19 mouse cellular contexts compared by ENCODE assay signal in genomic region chr9:64399121-64399520, GRCm38 (mm10). TPM values are rescaled to one million over a fixed set of nuclear protein-coding genes. Genes with fewer than 3 reads are reported as not detected.
DNase-seq lines count a peak whose midpoint lies in the region; ATAC-seq lines count a peak whose summit lies in the region.
"Had no signal": no experiment of that assay in that cellular context is flagged by ENCODE, and none has a peak within 500 bp of the region (broad histone marks: within the 10 kb centered on the region; RNA-seq: fewer than 3 reads in every experiment).

No protein-coding gene starts in this region.

- H3K4me1 ChIP-seq in hindbrain, embryonic 15.5 days (replicated peaks) = peaks cover 30% of the 10 kb centered on the region
- H3K4me1 ChIP-seq in hindbrain, embryonic 12.5 days = peaks cover 24% of the 10 kb centered on the region
- H3K4me1 ChIP-seq: embryonic facial prominence, embryonic 12.5 days had no signal

- DNase-seq in cerebellum, adult 9-11 months = peak; percentile 41
- DNase-seq in cerebellum, postnatal 36 days = no peak
- DNase-seq in right cerebral cortex, adult 18-20 months = peak; percentile 20
- DNase-seq in right cerebral cortex, postnatal 25 days = no peak
- DNase-seq in spleen, postnatal 36 days (ENCODE audit: low spot score in 2 of 2) = no peak
- DNase-seq: adrenal gland, postnatal 14 days; cerebellum, adult 9-10 months; gastrocnemius, postnatal 36 days; heart, adult 18-20 months; heart, postnatal 10 days had no signal

- H3K27ac ChIP-seq in hindbrain, embryonic 15.5 days (replicated peaks) = no peak overlapping the region
- no peak overlapping the region for H3K27ac ChIP-seq in hindbrain, embryonic 12.5 days
- H3K27ac ChIP-seq: embryonic facial prominence, embryonic 12.5 days; heart, embryonic 10.5 days; hindbrain, embryonic 14.5 days had no signal

- H3K4me2 ChIP-seq in hindbrain, embryonic 15.5 days = no peak overlapping the region
- H3K4me2 ChIP-seq in hindbrain, embryonic 12.5 days (replicated peaks) = no peak overlapping the region
- H3K4me2 ChIP-seq: embryonic facial prominence, embryonic 12.5 days; hindbrain, embryonic 14.5 days had no signal

- H3K9ac ChIP-seq in hindbrain, embryonic 15.5 days = no peak overlapping the region
- H3K9ac ChIP-seq in hindbrain, embryonic 12.5 days = no peak overlapping the region
- H3K9ac ChIP-seq: embryonic facial prominence, embryonic 12.5 days; hindbrain, embryonic 14.5 days had no signal

- H3K4me3 ChIP-seq in hindbrain, embryonic 15.5 days = no peak overlapping the region
- H3K4me3 ChIP-seq in hindbrain, embryonic 12.5 days = no peak overlapping the region
- H3K4me3 ChIP-seq: embryonic facial prominence, embryonic 12.5 days; heart, embryonic 10.5 days had no signal

- H3K36me3 ChIP-seq in hindbrain, embryonic 15.5 days = no peaks in the 10 kb centered on the region
- no peaks in the 10 kb centered on the region for H3K36me3 ChIP-seq in hindbrain, embryonic 12.5 days
- H3K36me3 ChIP-seq: embryonic facial prominence, embryonic 12.5 days; heart, embryonic 10.5 days had no signal

- H3K9me3 ChIP-seq in hindbrain, embryonic 15.5 days = no peaks in the 10 kb centered on the region
- H3K9me3 ChIP-seq in hindbrain, embryonic 12.5 days (replicated peaks) = no peaks in the 10 kb centered on the region
- H3K9me3 ChIP-seq: embryonic facial prominence, embryonic 12.5 days; heart, embryonic 10.5 days had no signal

- whole genome bisulfite sequencing in hindbrain, embryonic 15.5 days = 51% methylated on average over 8 of the region's 8 CpGs
- WGBS in hindbrain, embryonic 12.5 days = 68% methylated on average over 8 of the region's 8 CpGs

- 0 out of 2 replicates have a peak, but pooled peaks have one; percentile 47 for ATAC-seq in hindbrain, embryonic 15.5 days (ENCODE audit: low FRiP score, low read depth)
- ATAC-seq in hindbrain, embryonic 12.5 days (ENCODE audit: low FRiP score) = no peak
- ATAC-seq: activated CD4-positive, CD25-positive, alpha-beta regulatory T cell, adult 4 months; forebrain, embryonic 16.5 days; intestine, embryonic 16.5 days; Patski had no signal

- no peaks in the 10 kb centered on the region for H3K27me3 ChIP-seq in hindbrain, embryonic 15.5 days
- H3K27me3 ChIP-seq in hindbrain, embryonic 12.5 days = peaks cover 5% of the 10 kb centered on the region; the same call in 1 of the 2 replicates
- H3K27me3 ChIP-seq: embryonic facial prominence, embryonic 12.5 days had no signal

RNA-seq across cellular contexts. Expression of gene Megf11, which starts 13.7 kb away (rescaled TPM):
- 15.5 and 16.3 TPM in 2 replicates for polyA plus RNA-seq in hindbrain, embryonic 15.5 days (2015; fragmentation: Nextera tagmentation; extraction: Ambion mirVana)
- polyA plus RNA-seq in hindbrain, embryonic 12.5 days (2016; fragmentation: Nextera tagmentation; extraction: Ambion mirVana) = 7.6 and 8.0 TPM in 2 replicates

RNA-seq across cellular contexts. Expression of gene Dis3l, which starts 58.0 kb away (rescaled TPM):
- polyA plus RNA-seq in hindbrain, embryonic 15.5 days (2015; fragmentation: Nextera tagmentation; extraction: Ambion mirVana) = 20.9 and 24.2 TPM in 2 replicates
- polyA plus RNA-seq in hindbrain, embryonic 12.5 days (2016; fragmentation: Nextera tagmentation; extraction: Ambion mirVana) = 20.3 and 21.9 TPM in 2 replicates

Comparison
In these comparisons a context has a peak if more than half of its experiments do, and no peak if none do; other contexts are left out.
1. DNase-seq: peak in cerebellum, adult 9-11 months (single experiment) and right cerebral cortex, adult 18-20 months (single experiment); none in cerebellum, postnatal 36 days (0 of 2), right cerebral cortex, postnatal 25 days (single experiment) and spleen, postnatal 36 days (0 of 2).